Comparison of ENCODE assay signal across 21 mouse cellular contexts in the genomic region with DNA sequence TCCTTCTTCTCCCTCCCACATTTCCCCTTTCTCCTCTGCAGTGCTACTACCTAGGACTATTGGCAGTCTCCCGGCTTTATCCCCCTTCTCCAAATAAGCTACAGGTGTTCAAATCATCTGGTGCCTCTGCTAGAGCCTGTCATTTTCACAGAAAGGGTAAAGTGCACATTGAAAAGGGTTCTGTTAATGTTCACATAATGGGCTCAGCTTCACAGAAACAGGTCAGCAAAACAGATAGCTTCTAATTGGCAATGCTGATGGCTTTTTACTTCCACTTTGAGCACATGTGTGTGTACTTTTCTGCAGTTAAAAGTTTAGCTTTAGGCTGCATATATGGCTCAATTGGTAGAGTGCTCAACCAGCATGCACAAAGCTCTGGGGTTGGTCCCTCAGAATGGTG.
"Had no signal": no experiment of that assay in that cellular context is flagged by ENCODE, and none has a peak within 500 bp of the region (broad histone marks: within the 10 kb centered on the region; RNA-seq: fewer than 3 reads in every experiment).

No protein-coding gene starts in this region.

- H3K9me3 ChIP-seq: heart, embryonic 13.5 days; heart, embryonic 15.5 days; hindbrain, embryonic 13.5 days; hindbrain, embryonic 15.5 days; limb, embryonic 13.5 days; limb, embryonic 15.5 days; liver, embryonic 12.5 days had no signal

- H3K9ac ChIP-seq: forebrain, postnatal 0 days; heart, embryonic 13.5 days; heart, embryonic 15.5 days; hindbrain, embryonic 13.5 days; hindbrain, embryonic 15.5 days; limb, embryonic 13.5 days; limb, embryonic 15.5 days; liver, embryonic 12.5 days; liver, embryonic 14.5 days had no signal

- H3K4me2 ChIP-seq: heart, embryonic 11.5 days; heart, embryonic 13.5 days; heart, embryonic 15.5 days; hindbrain, embryonic 13.5 days; hindbrain, embryonic 15.5 days; limb, embryonic 13.5 days; limb, embryonic 15.5 days; liver, embryonic 12.5 days had no signal

- H3K4me1 ChIP-seq: heart, embryonic 13.5 days; heart, embryonic 15.5 days; hindbrain, embryonic 13.5 days; hindbrain, embryonic 15.5 days; limb, embryonic 13.5 days; limb, embryonic 15.5 days had no signal

- H3K36me3 ChIP-seq: heart, embryonic 13.5 days; heart, embryonic 15.5 days; hindbrain, embryonic 13.5 days; hindbrain, embryonic 15.5 days; limb, embryonic 13.5 days; limb, embryonic 15.5 days; liver, embryonic 12.5 days had no signal

- H3K27ac ChIP-seq: heart, adult 2 months; heart, embryonic 13.5 days; heart, embryonic 15.5 days; hindbrain, embryonic 13.5 days; hindbrain, embryonic 15.5 days; hindbrain, postnatal 0 days; limb, embryonic 13.5 days; limb, embryonic 15.5 days; liver, embryonic 12.5 days; liver, embryonic 14.5 days had no signal

- H3K4me3 ChIP-seq: heart, adult 2 months; heart, embryonic 13.5 days; heart, embryonic 15.5 days; hindbrain, embryonic 13.5 days; hindbrain, embryonic 15.5 days; limb, embryonic 13.5 days; limb, embryonic 15.5 days; liver, embryonic 12.5 days had no signal

- H3K27me3 ChIP-seq: heart, embryonic 15.5 days had no signal

- DNase-seq: forebrain, postnatal 0 days; gastrocnemius, postnatal 14 days; gastrocnemius, postnatal 36 days; heart, adult 2 months; heart, postnatal 14 days; heart, postnatal 36 days; kidney, adult 11 months; layer of hippocampus, adult 9-11 months; layer of hippocampus, postnatal 36 days; left cerebral cortex, postnatal 4 days had no signal

- ATAC-seq: forebrain, postnatal 0 days; hindbrain, postnatal 0 days; intestine, embryonic 16.5 days; liver, embryonic 12.5 days had no signal
